ENCODE assay signal across 25 mouse cellular contexts in genomic region chr13:24103152-24103551, GRCm38 (mm10).
"Had no signal": no experiment of that assay in that cellular context is flagged by ENCODE, and none has a peak within 500 bp of the region (broad histone marks: within the 10 kb centered on the region; RNA-seq: fewer than 3 reads in every experiment).

No protein-coding gene starts in this region.

- DNase-seq: gastrocnemius, adult 2 months; gastrocnemius, postnatal 10 days; gastrocnemius, postnatal 25 days; heart, adult 2 months; heart, postnatal 14 days; heart, postnatal 36 days; kidney, adult 18-20 months; kidney, adult 8-10 months; kidney, postnatal 10 days; kidney, postnatal 25 days; kidney, postnatal 4 days; liver had no signal

- H3K27ac ChIP-seq: gastrocnemius, adult 2 months; heart, adult 2 months; heart, embryonic 13.5 days; heart, embryonic 15.5 days; hindbrain, embryonic 14.5 days; intestine, embryonic 15.5 days; layer of hippocampus, adult 2 months; left cerebral cortex, adult 2 months; limb, embryonic 10.5 days; limb, embryonic 12.5 days had no signal

- H3K4me3 ChIP-seq: gastrocnemius, adult 2 months; heart, adult 2 months; heart, embryonic 13.5 days; heart, embryonic 15.5 days; intestine, embryonic 15.5 days; layer of hippocampus, adult 2 months; left cerebral cortex, adult 2 months; limb, embryonic 10.5 days; limb, embryonic 12.5 days had no signal

- H3K9me3 ChIP-seq: heart, embryonic 13.5 days; heart, embryonic 15.5 days; intestine, embryonic 15.5 days; limb, embryonic 10.5 days; limb, embryonic 12.5 days had no signal

- H3K4me2 ChIP-seq: heart, embryonic 11.5 days; heart, embryonic 13.5 days; heart, embryonic 15.5 days; hindbrain, embryonic 14.5 days; intestine, embryonic 15.5 days; limb, embryonic 12.5 days; liver, embryonic 11.5 days had no signal

- H3K4me1 ChIP-seq: intestine, embryonic 15.5 days had no signal

- H3K9ac ChIP-seq: heart, embryonic 13.5 days; heart, embryonic 15.5 days; hindbrain, embryonic 14.5 days; intestine, embryonic 15.5 days; limb, embryonic 12.5 days had no signal

- ATAC-seq: hindbrain, embryonic 16.5 days; inflammation-experienced regulatory T-cells, adult 6 months; intestine, embryonic 15.5 days; intestine, postnatal 0 days had no signal

- H3K36me3 ChIP-seq: heart, embryonic 13.5 days; heart, embryonic 15.5 days; intestine, embryonic 15.5 days; limb, embryonic 10.5 days; limb, embryonic 12.5 days had no signal

- H3K27me3 ChIP-seq: intestine, embryonic 15.5 days; limb, embryonic 12.5 days had no signal
